Mouse (Mus musculus) c-Kit-positive CD71-positive TER-119-positive erythroid progenitor cells, embryonic 14.5 days (primary cell): ENCODE measurements around the gene Tbl1xr1.

Experiments
- DNase-seq: peaks from one replicate; pipeline ENCODE4 v3.0.0-alpha.2; 2013; ENCODE audit warnings: low spot score

The Tbl1xr1 gene

GRCm38 (mm10) chr3:22221557-22221956 is 145.1 kb downstream of the Tbl1xr1 start:
- DNase-seq, result no peak

- DNase-seq, result no peak
Measured at GRCm38 (mm10) chr3:22222351-22222750, 145.9 kb downstream of the Tbl1xr1 start.

GRCm38 (mm10) chr3:22223023-22223422 is 146.6 kb downstream of the Tbl1xr1 start:
- DNase-seq, result no peak

GRCm38 (mm10) chr3:22228052-22228451 is 151.6 kb downstream of the Tbl1xr1 start:
- no peak for DNase-seq

GRCm38 (mm10) chr3:22230635-22231034 is 154.2 kb downstream of the Tbl1xr1 start:
- DNase-seq, result no peak

GRCm38 (mm10) chr3:22238106-22238900 is 161.9 kb downstream of the Tbl1xr1 start:
- DNase-seq, result no peak
